Mouse (Mus musculus): ENCODE measurements around the gene Myh7b. TPM values are rescaled to one million over a fixed set of nuclear protein-coding genes. Genes with fewer than 3 reads are reported as not detected.

Myh7b gene
- polyA plus RNA-seq (2017; shearing (Covaris generic)): under 1 TPM in 1 of 2 experiments, not detected in 1; 0.02 TPM

GRCm38 (mm10) chr2:155610978-155611377 is at the start of gene Myh7b:
Myh7b (plus strand) TSS chr2:155611212.

GRCm38 (mm10) chr2:155592137-155592853 is 18.7 kb upstream of the Myh7b start, which contains the start of gene Gss:
Gss (minus strand) TSS chr2:155592810.

Other genes with a start within 250 kb of the Myh7b start
- gene Trp53inp2, start 230.2 kb upstream of the Myh7b start, polyA plus RNA-seq (2017; shearing (Covaris generic)): 1 to 10 TPM; 2.0 to 3.9 TPM
- 10 to 100 TPM; 22.8 to 22.9 TPM for gene Ncoa6, start 137.3 kb upstream of the Myh7b start, polyA plus RNA-seq (2017; shearing (Covaris generic))
- gene Acss2, start 93.3 kb upstream of the Myh7b start, polyA plus RNA-seq (2017; shearing (Covaris generic)): 10 to 100 TPM; 55.1 to 66.8 TPM
- 1 to 10 TPM; 6.2 to 8.3 TPM for gene Ggt7, start 93.0 kb upstream of the Myh7b start, polyA plus RNA-seq (2017; shearing (Covaris generic))
- 10 to 100 TPM; 15.6 to 15.7 TPM for gene Gss, start 18.4 kb upstream of the Myh7b start, polyA plus RNA-seq (2017; shearing (Covaris generic))
- 100 to 1,000 TPM; 208 to 271 TPM for gene Trpc4ap, start 81.2 kb downstream of the Myh7b start, polyA plus RNA-seq (2017; shearing (Covaris generic))
- gene Edem2, start 118.3 kb downstream of the Myh7b start, polyA plus RNA-seq (2017; shearing (Covaris generic)): 10 to 100 TPM; 65.5 to 66.5 TPM
- not detected for gene Gm17581, start 124.7 kb downstream of the Myh7b start, polyA plus RNA-seq (2017; shearing (Covaris generic))
- under 1 TPM; 0.36 to 0.87 TPM for gene Procr, start 139.9 kb downstream of the Myh7b start, polyA plus RNA-seq (2017; shearing (Covaris generic))
- under 1 TPM in 1 of 2 experiments, not detected in 1; 0.06 TPM for gene Mmp24, start 164.1 kb downstream of the Myh7b start, polyA plus RNA-seq (2017; shearing (Covaris generic))
- gene BC029722, start 208.2 kb downstream of the Myh7b start, polyA plus RNA-seq (2017; shearing (Covaris generic)): 10 to 100 TPM; 44.9 to 51.3 TPM
- gene Eif6, start 215.7 kb downstream of the Myh7b start, polyA plus RNA-seq (2017; shearing (Covaris generic)): 100 to 1,000 TPM; 204 to 246 TPM
- not detected for gene Fam83c, start 223.6 kb downstream of the Myh7b start, polyA plus RNA-seq (2017; shearing (Covaris generic))